Mouse (Mus musculus): Measurements from ENCODE around the gene Hoxa4. TPM values are rescaled to one million over a fixed set of nuclear protein-coding genes. Genes with fewer than 3 reads are reported as not detected.

Gene Hoxa4
- polyA plus RNA-seq, 1 experiment from 2014 or later = 0.13 TPM

DNA sequence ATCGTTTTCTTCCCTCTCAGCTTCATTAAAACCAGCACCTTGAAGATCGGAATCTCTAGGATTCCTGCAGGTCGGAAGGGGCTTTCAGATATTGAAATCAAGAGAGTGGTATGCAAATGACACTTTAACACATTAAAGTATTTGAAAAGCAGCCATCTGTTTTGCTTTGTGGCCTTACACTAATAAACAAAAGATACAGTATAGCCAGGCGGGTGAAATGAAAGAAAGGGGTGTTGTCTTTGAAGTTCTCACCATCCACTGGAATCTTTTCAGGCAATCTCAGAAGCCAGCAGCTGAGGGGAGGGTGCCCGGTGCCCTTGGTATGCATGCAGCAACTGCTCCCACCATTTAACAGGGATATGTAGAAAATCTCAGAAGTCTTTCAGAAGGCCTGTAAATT, 37.5 kb downstream of the Hoxa4 start:
- H3K27me3 ChIP-seq (ENCODE audit: insufficient read depth, low read length) = peaks cover 87% of the 10 kb centered on the region

DNA sequence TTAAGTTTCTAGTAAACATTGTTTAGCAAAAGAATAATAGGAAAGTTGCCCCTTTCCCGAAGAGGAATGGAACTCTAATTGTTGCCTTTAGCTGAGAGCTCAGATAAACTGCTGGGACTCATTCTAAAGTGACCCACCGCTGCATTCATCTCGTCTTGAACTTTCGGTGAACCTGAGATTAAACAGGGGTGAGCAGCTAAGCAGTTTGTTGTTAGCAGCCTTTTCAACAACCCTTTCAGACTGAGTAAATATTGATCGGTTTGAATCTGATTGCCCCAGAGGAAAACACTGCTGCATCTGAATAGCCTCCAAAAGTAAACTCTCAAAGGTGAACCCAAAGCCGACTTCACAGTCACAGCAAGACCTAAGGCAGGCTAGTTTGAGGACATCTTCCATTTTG, 38.3 kb downstream of the Hoxa4 start:
- no peak overlapping the region for H3K9ac ChIP-seq (replicated peaks)
- ATAC-seq (no peak), DNase-seq (no peak)
- no peak overlapping the region for H3K4me2 ChIP-seq (ENCODE audit: low read depth, low read length)
- no peak overlapping the region for H3K27ac ChIP-seq (ENCODE audit: low read depth)
- WGBS (ENCODE audit: insufficient replicate concordance) = 13% methylated on average over 6 of the region's 6 CpGs
- H3K4me1 ChIP-seq (ENCODE audit: insufficient read depth) = peaks cover 4% of the 10 kb centered on the region; the same call in 1 of the 2 replicates
- H3K36me3 ChIP-seq (replicated peaks; ENCODE audit: insufficient read depth, low read length) = no peaks in the 10 kb centered on the region
- H3K9me3 ChIP-seq (ENCODE audit: low read length) = no peaks in the 10 kb centered on the region
- no peak for TF ChIP-seq EP300 (IDR thresholded peaks at IDR 0.05; ENCODE audit: low read depth)
- no peak for TF ChIP-seq CTCF (IDR thresholded peaks at IDR 0.05; ENCODE audit: low read depth)
- no peak overlapping the region for H3K4me3 ChIP-seq (ENCODE audit: low read depth, low read length)
- peaks cover 80% of the 10 kb centered on the region for H3K27me3 ChIP-seq (ENCODE audit: insufficient read depth, low read length)

More for the DNA sequence above, 37.5 kb downstream of the Hoxa4 start:
- Histone ChIP-seq H3K4me3 (ENCODE audit: low read depth, low read length) (no peak overlapping the region), H3K4me1 (ENCODE audit: insufficient read depth) (peaks cover 9% of the 10 kb centered on the region), H3K36me3 (replicated peaks; ENCODE audit: insufficient read depth, low read length) (no peaks in the 10 kb centered on the region), H3K27ac (ENCODE audit: low read depth) (no peak overlapping the region), H3K4me2 (ENCODE audit: low read depth, low read length) (no peak overlapping the region), H3K9me3 (ENCODE audit: low read length) (no peaks in the 10 kb centered on the region), H3K9ac (replicated peaks) (no peak overlapping the region)
- TF ChIP-seq CTCF (IDR thresholded peaks at IDR 0.05; ENCODE audit: low read depth) (no peak), EP300 (IDR thresholded peaks at IDR 0.05; ENCODE audit: low read depth) (no peak)
- ATAC-seq = no peak
- DNase-seq = no peak
- WGBS (ENCODE audit: insufficient replicate concordance) = 55% methylated on average over 5 of the region's 5 CpGs

DNA sequence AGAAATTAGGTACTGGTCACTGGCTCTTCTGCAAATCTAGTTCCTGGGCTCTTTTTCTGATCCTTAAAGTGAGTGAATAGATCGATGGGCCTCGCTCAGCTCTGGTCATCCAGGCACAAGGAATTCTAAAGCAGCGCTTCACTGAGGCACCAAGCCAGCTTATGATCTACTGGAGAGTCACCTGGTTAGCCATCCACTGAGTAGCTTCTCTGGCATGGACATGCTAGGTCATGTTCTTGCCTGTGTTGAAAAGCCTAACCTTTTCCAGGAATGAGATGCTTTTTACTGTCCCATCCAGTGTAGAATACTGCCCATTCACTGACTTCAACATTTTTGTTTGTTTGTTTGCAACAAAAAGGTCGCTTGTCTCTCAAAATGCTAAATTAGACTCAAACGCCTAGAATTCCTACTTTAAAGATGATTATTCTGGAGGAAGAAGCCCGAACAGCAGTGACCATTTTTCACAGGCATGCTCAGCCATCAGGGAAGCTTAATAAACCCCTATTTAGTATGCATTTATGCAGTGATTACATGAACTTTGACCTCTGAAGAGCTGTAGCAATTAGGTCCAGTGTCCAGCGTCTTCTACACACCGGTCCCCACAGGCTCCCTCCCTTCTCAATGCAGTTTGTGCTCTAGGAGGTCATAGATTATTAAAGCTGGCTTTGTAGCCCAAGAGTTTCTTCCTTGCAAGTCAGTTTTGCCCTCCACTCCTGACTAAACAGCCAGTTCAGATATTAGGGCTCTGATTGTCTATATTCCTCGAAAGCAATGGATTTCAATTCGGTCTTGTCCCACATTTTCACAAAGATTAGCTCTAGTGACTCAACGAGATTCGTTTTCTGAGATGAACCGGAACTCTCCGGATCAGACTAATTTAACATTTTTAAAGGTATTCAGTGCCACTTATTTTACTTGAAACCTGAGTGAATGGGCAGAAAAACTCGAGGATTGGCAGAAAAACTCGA, 39.0 kb downstream of the Hoxa4 start:
- WGBS (ENCODE audit: insufficient replicate concordance) = 24% methylated on average over 16 of the region's 16 CpGs
- H3K27me3 ChIP-seq (ENCODE audit: insufficient read depth, low read length) = peaks cover 78% of the 10 kb centered on the region
- H3K4me2 ChIP-seq (ENCODE audit: low read depth, low read length) = no peak overlapping the region
- ATAC-seq = no peak
- no peak for DNase-seq
- no peaks in the 10 kb centered on the region for H3K36me3 ChIP-seq (replicated peaks; ENCODE audit: insufficient read depth, low read length)
- H3K4me1 ChIP-seq (ENCODE audit: insufficient read depth) = no peaks in the 10 kb centered on the region
- H3K9ac ChIP-seq (replicated peaks) = no peak overlapping the region
- no peak overlapping the region for H3K27ac ChIP-seq (ENCODE audit: low read depth)
- no peaks in the 10 kb centered on the region for H3K9me3 ChIP-seq (ENCODE audit: low read length)
- no peak overlapping the region for H3K4me3 ChIP-seq (ENCODE audit: low read depth, low read length)
- TF ChIP-seq CTCF (IDR thresholded peaks at IDR 0.05; ENCODE audit: low read depth) (no peak), EP300 (IDR thresholded peaks at IDR 0.05; ENCODE audit: low read depth) (no peak)

DNA sequence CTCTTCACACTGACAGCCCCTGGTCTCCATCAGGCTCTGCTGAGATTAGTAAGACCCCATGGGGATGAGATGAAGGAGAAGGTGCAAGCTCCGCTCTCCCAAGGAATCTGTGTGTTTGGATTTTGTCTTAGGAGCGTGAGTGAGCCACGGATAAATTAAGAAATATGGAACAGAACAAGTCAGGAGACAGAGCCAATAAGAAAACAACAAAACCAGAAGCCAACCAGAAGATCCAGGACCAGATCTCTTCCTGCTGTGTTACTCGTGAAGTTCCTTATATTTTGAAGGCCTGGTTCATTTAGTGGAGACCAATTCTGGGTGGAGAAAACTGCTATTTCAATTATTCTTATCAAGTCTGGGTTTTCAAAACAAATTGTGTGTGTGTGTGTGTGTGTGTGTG, 40.0 kb downstream of the Hoxa4 start:
- Histone ChIP-seq H3K4me3 (ENCODE audit: low read depth, low read length) (no peak overlapping the region), H3K9ac (replicated peaks) (no peak overlapping the region), H3K27ac (ENCODE audit: low read depth) (no peak overlapping the region), H3K27me3 (ENCODE audit: insufficient read depth, low read length) (peaks cover 73% of the 10 kb centered on the region), H3K4me1 (ENCODE audit: insufficient read depth) (no peaks in the 10 kb centered on the region), H3K4me2 (ENCODE audit: low read depth, low read length) (no peak overlapping the region), H3K9me3 (ENCODE audit: low read length) (no peaks in the 10 kb centered on the region), H3K36me3 (replicated peaks; ENCODE audit: insufficient read depth, low read length) (no peaks in the 10 kb centered on the region)
- ATAC-seq (no peak), DNase-seq (no peak)
- no peak for TF ChIP-seq EP300 (IDR thresholded peaks at IDR 0.05; ENCODE audit: low read depth)
- TF ChIP-seq CTCF (IDR thresholded peaks at IDR 0.05; ENCODE audit: low read depth) = no peak
- 28% methylated on average over 4 of the region's 4 CpGs for WGBS (ENCODE audit: insufficient replicate concordance)

DNA sequence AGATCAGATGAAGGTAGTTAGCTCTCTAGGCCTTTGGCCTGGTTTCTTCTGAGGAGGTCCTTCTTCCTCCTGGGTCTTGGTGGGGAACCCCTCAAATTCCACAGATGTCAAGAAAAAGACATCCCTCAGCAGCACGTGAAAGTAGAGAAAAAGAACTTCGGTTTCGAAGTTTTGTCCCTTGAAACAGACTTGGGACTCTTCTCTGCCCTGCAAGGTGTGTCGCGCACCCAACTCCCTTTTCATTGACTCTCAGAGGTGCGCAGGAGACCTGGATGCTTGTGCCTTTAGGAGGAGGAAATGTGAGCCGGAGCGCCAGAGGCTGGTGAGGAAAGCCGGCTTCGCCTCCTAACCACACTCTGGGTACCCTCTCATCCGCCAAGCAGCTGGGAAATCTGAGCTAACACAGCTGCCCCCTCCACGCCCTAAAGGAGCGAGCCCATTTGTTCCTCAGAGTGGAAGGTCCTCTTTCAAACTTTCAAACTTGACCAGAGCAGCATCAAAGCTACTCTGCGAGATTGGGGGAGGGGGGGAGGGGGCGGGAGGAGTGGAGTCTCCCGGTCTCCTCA, 41.1 kb downstream of the Hoxa4 start:
- H3K4me2 ChIP-seq (ENCODE audit: low read depth, low read length) = no peak overlapping the region
- H3K36me3 ChIP-seq (replicated peaks; ENCODE audit: insufficient read depth, low read length) = no peaks in the 10 kb centered on the region
- TF ChIP-seq CTCF (IDR thresholded peaks at IDR 0.05; ENCODE audit: low read depth) (no peak), EP300 (IDR thresholded peaks at IDR 0.05; ENCODE audit: low read depth) (no peak)
- peaks cover 65% of the 10 kb centered on the region for H3K27me3 ChIP-seq (ENCODE audit: insufficient read depth, low read length)
- H3K4me3 ChIP-seq (ENCODE audit: low read depth, low read length) = no peak overlapping the region
- no peak overlapping the region for H3K27ac ChIP-seq (ENCODE audit: low read depth)
- H3K4me1 ChIP-seq (ENCODE audit: insufficient read depth) = no peaks in the 10 kb centered on the region
- H3K9me3 ChIP-seq (ENCODE audit: low read length) = no peaks in the 10 kb centered on the region
- ATAC-seq (no peak), DNase-seq (no peak)
- WGBS (ENCODE audit: insufficient replicate concordance) = 10% methylated on average over 16 of the region's 16 CpGs
- no peak overlapping the region for H3K9ac ChIP-seq (replicated peaks)

MicroRNA genes within 50 kb of the gene (microRNA counts, 519-probe panel; counts per million panel counts)
- not detected for microRNA mmu-miR-196b

Small RNA genes lying within 50 kb of the gene (microRNA-seq; reads per million reads assigned to microRNA genes)
- 235 reads per million, percentile 53 among the genes with 10 or more reads in this experiment for gene Mir196b

Other genes starting within 250 kb of the Hoxa4 start
- gene Skap2, start 179.2 kb downstream of the Hoxa4 start, polyA plus RNA-seq (2015; fragmentation: Nextera tagmentation; extraction: Ambion mirVana) = 25.1 and 25.3 TPM in 2 replicates
- gene Hoxa1, start 33.4 kb downstream of the Hoxa4 start, polyA plus RNA-seq (2015; fragmentation: Nextera tagmentation; extraction: Ambion mirVana) = 0.11 and 0.16 TPM in 2 replicates
- 0.39 and 0.63 TPM in 2 replicates for gene Hoxa2, start 26.9 kb downstream of the Hoxa4 start, polyA plus RNA-seq (2015; fragmentation: Nextera tagmentation; extraction: Ambion mirVana)
- gene 5730596B20Rik, start 14.3 kb downstream of the Hoxa4 start, polyA plus RNA-seq (2015; fragmentation: Nextera tagmentation; extraction: Ambion mirVana) = not detected in 2 replicates
- 0.58 and 0.73 TPM in 2 replicates for gene Hoxa5, start 12.8 kb upstream of the Hoxa4 start, polyA plus RNA-seq (2015; fragmentation: Nextera tagmentation; extraction: Ambion mirVana)
- gene Hoxa6, start 17.0 kb upstream of the Hoxa4 start, polyA plus RNA-seq (2015; fragmentation: Nextera tagmentation; extraction: Ambion mirVana) = not detected in 2 replicates
- gene Hoxa3, start 21.6 kb upstream of the Hoxa4 start, polyA plus RNA-seq (2015; fragmentation: Nextera tagmentation; extraction: Ambion mirVana) = 0.16 and 0.17 TPM in 2 replicates
- not detected in 2 replicates for gene Gm28308, start 21.6 kb upstream of the Hoxa4 start, polyA plus RNA-seq (2015; fragmentation: Nextera tagmentation; extraction: Ambion mirVana)
- 0.39 and 0.50 TPM in 2 replicates for gene Hoxa7, start 30.1 kb upstream of the Hoxa4 start, polyA plus RNA-seq (2015; fragmentation: Nextera tagmentation; extraction: Ambion mirVana)
- gene Hoxa9, start 39.3 kb upstream of the Hoxa4 start, polyA plus RNA-seq (2015; fragmentation: Nextera tagmentation; extraction: Ambion mirVana) = 0.11 and 0.26 TPM in 2 replicates
- gene Hoxa10, start 49.1 kb upstream of the Hoxa4 start, polyA plus RNA-seq (2015; fragmentation: Nextera tagmentation; extraction: Ambion mirVana) = not detected in 2 replicates
- not detected in 2 replicates for gene Hoxa11, start 54.1 kb upstream of the Hoxa4 start, polyA plus RNA-seq (2015; fragmentation: Nextera tagmentation; extraction: Ambion mirVana)
- not detected in 2 replicates for gene Hoxa13, start 69.1 kb upstream of the Hoxa4 start, polyA plus RNA-seq (2015; fragmentation: Nextera tagmentation; extraction: Ambion mirVana)
- gene Evx1, start 121.7 kb upstream of the Hoxa4 start, polyA plus RNA-seq (2015; fragmentation: Nextera tagmentation; extraction: Ambion mirVana) = not detected in 2 replicates